Mouse (Mus musculus) neutrophil, adult 59 days (primary cell): ENCODE measurements around the gene Col10a1. TPM values are rescaled to one million over a fixed set of nuclear protein-coding genes. Genes with fewer than 3 reads are reported as not detected.

Experiments
- total RNA-seq, 2 experiments: library from RNA; stranded (reverse); gene quantifications; 1 replicate in 1 of 2; 2 replicates in 1 of 2; pipeline ENCODE4 v1.2.4; 2023

Col10a1 gene
- total RNA-seq: not detected

GRCm38 (mm10) chr10:34389681-34390080 lies at the start of gene Col10a1:
Gene Col10a1 (plus strand): TSS chr10:34389981.

GRCm38 (mm10) chr10:34418204-34418756 lies 28.5 kb downstream of the Col10a1 start, which contains the start of gene Nt5dc1:
Gene Nt5dc1 (minus strand): TSS chr10:34418552.

Other genes starting within 250 kb of the Col10a1 start
- 10 to 100 TPM in 1 of 2 experiments, 1 to 10 TPM in 1; 8.3 to 13.3 TPM for gene Dse, start 182.3 kb upstream of the Col10a1 start, total RNA-seq
- 10 to 100 TPM; 69.4 to 73.2 TPM for gene Tspyl1, start 107.8 kb upstream of the Col10a1 start, total RNA-seq
- 1 to 10 TPM; 1.2 to 2.2 TPM for gene Tspyl4, start 92.5 kb upstream of the Col10a1 start, total RNA-seq
- gene Nt5dc1, start 28.6 kb downstream of the Col10a1 start, total RNA-seq: 10 to 100 TPM; 42.4 to 46.0 TPM
- not detected for gene Frk, start 93.4 kb downstream of the Col10a1 start, total RNA-seq